Mouse (Mus musculus) hindbrain, embryonic 16.5 days (tissue): ENCODE measurements around the gene Slc35g2. TPM values are rescaled to one million over a fixed set of nuclear protein-coding genes. Genes with fewer than 3 reads are reported as not detected.

Source experiments
- ATAC-seq: fragments of 200-750 bp; cut with Nextera tagmentation; 2 replicates; pipeline ENCODE4 v1.8.0; 2017; ENCODE audit warnings: moderate TSS enrichment, moderate library complexity
- H3K27ac ChIP-seq: fragments of 300-500 bp; sonication (generic); 2 replicates; pipeline ENCODE4 v1.5.1; 2014; ENCODE audit warnings: low read depth, mild to moderate bottlenecking, control low read depth, low read length, moderate library complexity
- H3K27me3 ChIP-seq: fragments of 300-500 bp; sonication (generic); replicated peaks from 2 replicates; pipeline ENCODE4 v1.6.1; 2014; ENCODE audit warnings: low read length; ENCODE audit not compliant: control insufficient read depth, insufficient read depth
- H3K36me3 ChIP-seq: fragments of 300-500 bp; sonication (generic); 2 replicates; pipeline ENCODE4 v1.6.1; 2014; ENCODE audit warnings: mild to moderate bottlenecking, low read length, moderate library complexity, mixed read lengths; ENCODE audit not compliant: control insufficient read depth, insufficient read depth
- H3K4me1 ChIP-seq: fragments of 300-500 bp; sonication (generic); 2 replicates; pipeline ENCODE4 v1.6.1; 2014; ENCODE audit warnings: low read depth, low read length; ENCODE audit not compliant: control insufficient read depth, insufficient read depth
- H3K4me2 ChIP-seq: fragments of 300-500 bp; sonication (generic); 2 replicates; pipeline ENCODE4 v1.6.1; 2014; ENCODE audit warnings: mild to moderate bottlenecking, low read length, control low read depth, moderate library complexity
- H3K4me3 ChIP-seq: fragments of 300-500 bp; sonication (generic); 2 replicates; pipeline ENCODE4 v1.5.1; 2014; ENCODE audit warnings: mild to moderate bottlenecking, low read length, control low read depth, moderate library complexity
- H3K9ac ChIP-seq: fragments of 300-500 bp; sonication (generic); 2 replicates; pipeline ENCODE4 v1.6.1; 2014; ENCODE audit warnings: low read depth, mild to moderate bottlenecking, control low read depth, low read length, moderate library complexity
- H3K9me3 ChIP-seq: fragments of 300-500 bp; sonication (generic); 2 replicates; pipeline ENCODE4 v1.6.1; 2014; ENCODE audit warnings: mild to moderate bottlenecking, low read length, moderate library complexity; ENCODE audit not compliant: control insufficient read depth
- WGBS: fragments of 180-500 bp; shearing (Covaris S2); extraction: QIAGEN DNeasy Blood & Tissue Kit; methylation state at CpG from one replicate; pipeline ENCODE4 v1.1.7; 2014; 5-methylcytosine and 5-hydroxymethylcytosine counted together
- polyA plus RNA-seq: library from polyadenylated mRNA; unstranded; fragments of >200 nt; fragmentation: Nextera tagmentation; extraction: Ambion mirVana; gene quantifications from 2 replicates; pipeline ENCODE4 v1.2.1, GENCODE M21; 2015

Slc35g2 gene
- polyA plus RNA-seq, 1 experiment from 2014 or later, result 33.0 TPM

DNA sequence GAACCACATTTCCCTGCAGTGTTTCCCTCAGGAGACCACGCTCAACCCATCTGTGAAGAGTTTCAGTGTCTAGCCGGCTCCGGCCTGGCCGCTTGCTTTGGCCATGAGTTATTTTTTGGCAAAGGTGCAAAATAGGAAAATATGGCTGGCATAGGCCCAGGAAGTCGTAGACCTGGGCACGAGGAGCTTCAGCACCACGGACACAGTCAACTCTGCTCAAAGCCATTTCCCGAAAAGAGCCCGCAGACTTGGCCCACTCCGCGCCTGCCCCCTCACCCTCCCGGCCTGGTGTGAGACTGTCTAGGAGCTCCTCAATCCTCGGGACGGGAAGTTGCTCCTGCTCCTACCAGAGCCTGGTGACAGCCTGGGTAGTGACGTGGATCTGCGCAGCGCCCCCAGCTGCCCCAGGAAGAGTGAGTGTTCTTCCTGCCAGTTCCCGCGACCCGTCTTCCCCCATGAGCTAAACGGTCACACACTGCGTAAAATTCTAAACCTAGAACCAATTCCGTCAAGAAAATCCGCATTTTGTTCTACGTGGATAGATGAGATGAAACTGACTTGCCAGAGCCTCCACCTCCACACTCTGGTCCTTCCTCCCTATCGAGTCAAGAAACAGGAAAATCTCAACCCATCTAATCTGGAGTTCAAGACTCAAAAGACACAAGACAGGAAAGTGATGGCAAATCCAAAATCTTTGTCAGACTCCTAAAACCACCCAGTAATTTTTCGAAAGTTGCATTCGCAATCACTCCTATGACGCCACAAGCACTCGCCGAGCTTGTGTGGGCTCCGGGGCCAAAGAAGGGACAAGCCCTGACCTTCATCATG lies 878 bp downstream of the Slc35g2 start:
- WGBS, result 8% methylated on average over 32 of the region's 32 CpGs
- Histone ChIP-seq H3K9ac (peak overlapping the region; percentile 81), H3K36me3 (no peaks in the 10 kb centered on the region), H3K4me1 (peaks cover 8% of the 10 kb centered on the region; the same call in 1 of the 2 replicates), H3K27me3 (no peaks in the 10 kb centered on the region), H3K4me3 (peak overlapping the region; percentile 75), H3K27ac (peak overlapping the region; percentile 62; the same call in 1 of the 2 replicates), H3K9me3 (no peaks in the 10 kb centered on the region), H3K4me2 (peak overlapping the region; percentile 78)
- peak; percentile 75 for ATAC-seq

DNA sequence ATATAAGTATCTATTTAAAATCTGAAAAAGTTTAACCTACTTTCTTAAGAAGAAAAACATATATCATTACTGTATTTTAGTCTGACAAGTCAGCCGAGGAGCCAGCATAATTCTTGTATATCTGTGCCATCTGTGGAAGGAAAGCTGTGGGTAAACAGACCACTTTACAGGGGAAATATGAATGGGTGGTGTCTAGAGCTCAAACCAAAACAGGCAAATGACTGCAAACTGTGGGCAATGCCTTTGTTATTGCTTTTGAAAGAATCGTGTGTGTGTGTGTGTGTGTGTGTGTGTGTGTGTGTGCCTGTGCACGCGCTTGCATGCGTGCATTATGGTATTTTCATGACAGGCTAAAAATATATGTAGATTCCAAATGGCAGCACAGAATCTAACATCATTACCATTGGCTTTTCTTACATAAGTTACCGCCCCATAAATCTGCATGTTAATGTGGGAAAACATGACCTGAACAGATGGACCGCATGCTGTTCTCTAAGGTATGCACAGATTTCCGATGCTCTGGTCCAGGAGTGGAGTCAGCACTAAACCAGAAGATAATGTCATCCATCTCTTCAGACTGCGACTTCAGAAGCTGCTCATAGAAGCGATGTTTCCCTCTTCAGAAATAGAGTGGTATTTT lies 10.5 kb downstream of the Slc35g2 start:
- no peak for ATAC-seq
- WGBS, result 75% methylated on average over 10 of the region's 10 CpGs
- Histone ChIP-seq H3K4me1 (no peaks in the 10 kb centered on the region), H3K36me3 (no peaks in the 10 kb centered on the region), H3K27ac (no peak overlapping the region), H3K27me3 (no peaks in the 10 kb centered on the region), H3K9ac (no peak overlapping the region), H3K9me3 (no peaks in the 10 kb centered on the region), H3K4me3 (no peak overlapping the region), H3K4me2 (no peak overlapping the region)

DNA sequence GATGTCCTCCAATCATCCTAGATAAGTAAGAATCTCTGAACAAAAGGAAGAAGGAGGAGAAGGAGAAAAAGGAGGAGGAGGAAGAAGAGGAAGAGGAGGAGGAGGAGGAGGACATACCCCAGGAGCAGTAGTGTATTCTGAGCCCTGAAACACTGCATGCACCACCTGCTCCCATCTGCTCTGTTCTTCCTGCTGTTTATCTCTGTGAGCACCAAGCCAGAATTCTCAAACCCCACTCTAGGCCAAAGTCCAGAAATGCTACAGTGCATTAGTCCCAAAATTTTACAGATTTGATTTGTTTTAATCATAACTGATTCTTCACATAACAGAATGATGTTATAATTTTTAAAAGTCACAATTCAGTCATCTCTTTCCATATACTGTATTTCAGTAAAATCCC lies 11.9 kb downstream of the Slc35g2 start:
- Histone ChIP-seq H3K27ac (no peak overlapping the region), H3K9me3 (no peaks in the 10 kb centered on the region), H3K9ac (no peak overlapping the region), H3K4me3 (no peak overlapping the region), H3K36me3 (no peaks in the 10 kb centered on the region), H3K27me3 (no peaks in the 10 kb centered on the region), H3K4me2 (no peak overlapping the region), H3K4me1 (no peaks in the 10 kb centered on the region)
- no peak for ATAC-seq

DNA sequence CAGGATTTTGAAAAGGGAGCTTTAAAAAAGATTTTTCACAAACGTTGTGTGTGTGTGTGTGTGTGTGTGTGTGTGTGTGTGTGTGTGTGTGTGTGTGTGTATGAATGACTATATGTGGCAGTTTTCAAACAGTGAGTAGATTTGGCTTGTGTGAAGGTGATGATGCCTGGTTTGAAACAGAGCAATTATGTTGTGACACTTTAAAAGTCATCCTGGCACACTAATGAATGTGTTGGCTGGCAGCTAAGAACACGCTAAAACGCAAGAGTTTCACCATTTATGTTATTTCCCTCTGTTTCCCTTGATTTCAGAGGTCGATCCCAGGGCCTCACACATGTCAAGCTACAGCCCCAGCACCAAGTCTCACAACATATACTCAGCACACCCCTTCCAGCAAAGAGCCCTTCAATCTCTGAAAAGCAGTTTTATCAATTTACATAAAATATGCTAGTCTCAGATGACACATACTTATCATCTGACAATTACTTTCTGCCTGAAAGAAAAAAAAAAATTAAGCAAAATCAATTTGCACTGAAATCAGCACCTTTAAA lies 12.8 kb downstream of the Slc35g2 start:
- ATAC-seq, result no peak
- H3K36me3 ChIP-seq, result peaks cover 2% of the 10 kb centered on the region
- H3K4me3 ChIP-seq, result no peak overlapping the region
- no peaks in the 10 kb centered on the region for H3K27me3 ChIP-seq
- H3K4me1 ChIP-seq, result no peaks in the 10 kb centered on the region
- H3K27ac ChIP-seq, result no peak overlapping the region
- no peak overlapping the region for H3K4me2 ChIP-seq
- WGBS, result 84% methylated on average over 4 of the region's 4 CpGs
- H3K9ac ChIP-seq, result no peak overlapping the region
- H3K9me3 ChIP-seq, result peaks cover 1% of the 10 kb centered on the region; the same call in 1 of the 2 replicates

DNA sequence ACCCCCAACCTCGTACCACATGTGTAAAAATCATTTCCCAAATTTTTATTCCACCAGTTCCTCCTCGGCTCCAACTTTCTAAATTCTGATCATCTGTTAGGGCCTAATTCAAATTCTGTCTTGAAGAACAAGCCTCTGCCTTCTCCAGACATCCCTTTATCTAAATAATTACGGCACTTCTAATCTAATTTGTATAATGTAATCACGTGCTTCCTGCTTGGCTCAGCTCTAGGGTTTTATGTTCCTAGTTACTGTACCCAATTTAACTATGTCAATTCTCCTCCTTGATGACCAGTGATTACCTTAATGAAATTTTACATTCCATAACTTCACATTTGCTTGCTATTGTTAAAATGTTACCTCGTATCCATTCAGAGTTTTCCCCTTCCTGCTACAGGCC lies 15.2 kb downstream of the Slc35g2 start:
- Histone ChIP-seq H3K27ac (no peak overlapping the region), H3K27me3 (no peaks in the 10 kb centered on the region), H3K4me3 (no peak overlapping the region), H3K9me3 (peaks cover 8% of the 10 kb centered on the region; the same call in 1 of the 2 replicates), H3K4me1 (no peaks in the 10 kb centered on the region), H3K4me2 (no peak overlapping the region), H3K9ac (no peak overlapping the region), H3K36me3 (peaks cover 13% of the 10 kb centered on the region)
- ATAC-seq, result no peak
- 81% methylated on average over 5 of the region's 5 CpGs for WGBS

DNA sequence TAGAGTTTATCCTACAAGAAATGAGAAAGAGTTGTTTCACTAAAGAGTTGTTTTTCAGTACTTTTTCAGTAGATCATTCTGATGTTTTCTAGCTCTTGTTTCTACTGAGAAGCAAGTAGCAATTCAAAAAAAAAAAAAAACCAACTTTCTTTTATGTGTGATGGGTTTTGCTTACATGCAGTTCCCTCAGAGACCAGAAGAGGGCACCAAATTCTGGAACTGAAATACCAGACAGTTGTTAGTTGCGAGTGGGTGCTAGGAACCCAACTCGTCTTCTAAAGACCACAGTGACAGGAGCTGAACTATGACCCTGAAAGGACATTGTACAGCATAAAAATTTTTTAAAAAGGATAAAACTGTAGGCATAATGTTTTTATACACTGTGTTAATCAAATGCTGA lies 22.6 kb downstream of the Slc35g2 start:
- WGBS, result 92% methylated on average over 2 of the region's 2 CpGs
- H3K36me3 ChIP-seq, result peaks cover 22% of the 10 kb centered on the region
- peaks cover 17% of the 10 kb centered on the region for H3K4me1 ChIP-seq
- no peak overlapping the region for H3K27ac ChIP-seq
- no peaks in the 10 kb centered on the region for H3K27me3 ChIP-seq
- H3K9me3 ChIP-seq, result peaks cover 17% of the 10 kb centered on the region
- H3K9ac ChIP-seq, result no peak overlapping the region
- H3K4me2 ChIP-seq, result no peak overlapping the region
- ATAC-seq, result no peak
- no peak overlapping the region for H3K4me3 ChIP-seq

DNA sequence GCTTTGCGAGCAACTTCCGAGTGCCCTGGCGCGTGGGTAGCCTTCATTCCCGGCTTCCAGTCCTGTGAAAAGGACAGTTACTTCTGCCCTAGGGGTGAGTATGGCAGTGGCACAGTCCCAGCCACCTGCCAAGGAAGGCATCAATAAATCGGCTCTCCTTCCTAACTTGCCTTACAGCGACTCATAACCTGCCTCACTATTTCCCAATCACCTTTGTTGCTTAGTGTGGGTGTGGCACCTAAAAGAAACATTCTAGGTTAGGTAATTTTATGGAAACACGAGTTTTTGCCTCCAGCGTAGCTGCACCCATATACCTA lies 24.3 kb downstream of the Slc35g2 start:
- Histone ChIP-seq H3K27me3 (no peaks in the 10 kb centered on the region), H3K36me3 (peaks cover 13% of the 10 kb centered on the region), H3K9me3 (peaks cover 13% of the 10 kb centered on the region), H3K9ac (peak overlapping the region; percentile 74), H3K4me2 (peak overlapping the region; percentile 90), H3K4me3 (peak overlapping the region; percentile 97), H3K27ac (peak overlapping the region; percentile 90), H3K4me1 (peaks cover 17% of the 10 kb centered on the region)
- 13% methylated on average over 9 of the region's 9 CpGs for WGBS
- ATAC-seq, result peak; percentile 37; the same call in 1 of the 2 replicates

DNA sequence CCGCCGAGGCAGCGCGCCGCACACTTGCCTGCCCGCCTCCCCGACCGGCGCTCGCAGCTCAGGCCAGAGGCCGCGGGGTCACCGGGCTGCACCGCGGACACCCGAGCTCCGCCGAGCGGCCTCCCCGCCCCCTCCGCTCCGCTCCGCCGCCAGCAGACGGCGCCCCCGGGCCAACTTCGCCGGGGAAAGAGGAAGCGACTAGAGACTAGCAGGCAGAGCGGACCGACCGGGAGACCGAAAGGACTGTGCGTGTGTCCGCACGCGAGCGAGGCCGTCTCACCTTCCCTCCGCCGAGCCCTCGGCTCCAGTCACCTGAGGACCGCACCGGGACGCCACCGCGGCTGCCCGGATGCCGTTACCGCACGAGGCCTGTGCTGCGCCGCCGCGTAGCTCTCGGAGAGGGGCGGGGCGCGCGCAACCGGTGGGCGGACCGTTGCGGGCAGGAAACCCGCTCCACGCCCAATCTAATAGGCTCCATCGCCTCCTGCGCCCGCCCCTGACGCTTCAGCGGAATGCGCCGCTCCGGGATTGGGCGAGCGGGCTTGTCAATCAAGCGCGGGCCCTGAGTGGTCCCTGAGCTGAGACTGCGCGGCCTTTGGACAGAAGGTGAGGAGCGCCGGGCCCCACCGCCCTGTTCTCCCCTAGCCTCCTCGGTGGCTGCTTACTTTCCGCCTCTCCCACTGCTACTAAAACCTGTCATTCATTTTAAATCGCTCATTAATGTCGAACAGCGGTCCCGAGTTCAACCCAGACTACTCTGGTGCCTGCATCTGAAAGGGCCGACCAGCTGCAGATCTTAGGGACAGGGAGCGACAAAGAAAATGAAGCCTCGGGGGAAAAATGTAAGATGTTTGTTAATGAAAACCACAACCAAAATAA lies 24.9 kb downstream of the Slc35g2 start, which contains the start of gene Nck1:
TSS of gene Nck1 (minus strand) at position 420 of the 879 bp plus-strand sequence.
- peaks cover 9% of the 10 kb centered on the region for H3K36me3 ChIP-seq
- ATAC-seq, result peak; percentile 100
- peak within 1 kb of the TSS; percentile 90 for H3K27ac ChIP-seq
- peak within 1 kb of the TSS; percentile 93 for H3K9ac ChIP-seq
- peak within 1 kb of the TSS; percentile 97 for H3K4me3 ChIP-seq
- H3K9me3 ChIP-seq, result peaks cover 10% of the 10 kb centered on the region
- WGBS, result under 1% methylated on average over 65 of the region's 93 CpGs
- peaks cover 17% of the 10 kb centered on the region for H3K4me1 ChIP-seq
- H3K27me3 ChIP-seq, result no peaks in the 10 kb centered on the region
- H3K4me2 ChIP-seq, result peak within 1 kb of the TSS; percentile 90
